In genomic region chrX:142616189-142616872, GRCm38 (mm10) we compare ENCODE assay signal across 14 mouse cellular contexts.
"Had no signal": no experiment of that assay in that cellular context is flagged by ENCODE, and none has a peak within 500 bp of the region (broad histone marks: within the 10 kb centered on the region; RNA-seq: fewer than 3 reads in every experiment).

No protein-coding gene starts in this region.

- DNase-seq: kidney, adult 2 months; kidney, postnatal 25 days; lung, adult 2 months; lung, postnatal 36 days; midbrain, embryonic 14.5 days; spleen, adult 18-20 months; thymus, postnatal 4 days had no signal

- H3K9ac ChIP-seq: neural tube, embryonic 15.5 days; stomach, embryonic 15.5 days had no signal

- H3K27me3 ChIP-seq: stomach, embryonic 15.5 days had no signal

- H3K4me2 ChIP-seq: neural tube, embryonic 15.5 days; stomach, embryonic 15.5 days had no signal

- H3K9me3 ChIP-seq: limb, embryonic 10.5 days; neural tube, embryonic 15.5 days; stomach, embryonic 15.5 days had no signal

- H3K4me1 ChIP-seq: limb, embryonic 10.5 days; neural tube, embryonic 15.5 days; stomach, embryonic 15.5 days had no signal

- ATAC-seq: intestine, embryonic 16.5 days; lung, postnatal 0 days had no signal

- H3K36me3 ChIP-seq: limb, embryonic 10.5 days; neural tube, embryonic 15.5 days; stomach, embryonic 15.5 days had no signal

- H3K4me3 ChIP-seq: left cerebral cortex, adult 2 months; limb, embryonic 10.5 days; myocyte; neural tube, embryonic 15.5 days; stomach, embryonic 15.5 days had no signal

- H3K27ac ChIP-seq: left cerebral cortex, adult 2 months; limb, embryonic 10.5 days; neural tube, embryonic 15.5 days; stomach, embryonic 15.5 days had no signal
